Mouse (Mus musculus): Measurements from ENCODE around the gene Kcnh5. TPM values are rescaled to one million over a fixed set of nuclear protein-coding genes. Genes with fewer than 3 reads are reported as not detected.

Gene Kcnh5
- polyA plus RNA-seq, 1 experiment from 2014 or later: 1.2 TPM

Other genes with a start within 250 kb of the Kcnh5 start
- gene Rhoj, start 131.0 kb upstream of the Kcnh5 start, polyA plus RNA-seq (2016; fragmentation: Nextera tagmentation; extraction: Ambion mirVana): 14.7 and 17.7 TPM in 2 replicates
- gene Gphb5, start 239.4 kb upstream of the Kcnh5 start, polyA plus RNA-seq (2016; fragmentation: Nextera tagmentation; extraction: Ambion mirVana): not detected in 2 replicates

Measured in forebrain, embryonic 12.5 days (tissue).